Mouse (Mus musculus) liver, adult 2 months (tissue): ENCODE data around the gene Clip4. TPM values are rescaled to one million over a fixed set of nuclear protein-coding genes. Genes with fewer than 3 reads are reported as not detected.

Experiments
- DNase-seq: peaks from one replicate; pipeline ENCODE4 v3.0.0-alpha.2; 2011; ENCODE audit warnings: low read depth, low spot score; ENCODE audit errors: extremely low read depth
- H3K27ac ChIP-seq: fragments of 200-500 bp; replicated peaks from 2 replicates; pipeline ENCODE4 v1.5.1; 2012; ENCODE audit warnings: low read depth, mild to moderate bottlenecking, control low read depth, inconsistent platforms, low read length; ENCODE audit not compliant: insufficient read depth
- H3K27me3 ChIP-seq: fragments of 200-500 bp; 2 replicates; pipeline ENCODE4 v1.6.1; 2012; ENCODE audit warnings: mild to moderate bottlenecking, moderate library complexity, low read length, inconsistent platforms; ENCODE audit not compliant: control insufficient read depth, insufficient read depth
- H3K36me3 ChIP-seq: fragments of 200-500 bp; 2 replicates; pipeline ENCODE4 v1.6.1; 2012; ENCODE audit warnings: low read length, inconsistent platforms; ENCODE audit not compliant: control insufficient read depth, insufficient read depth
- H3K4me1 ChIP-seq: fragments of 200-500 bp; 2 replicates; pipeline ENCODE4 v1.6.1; 2011; ENCODE audit warnings: low read length; ENCODE audit not compliant: control insufficient read depth, insufficient read depth
- H3K4me3 ChIP-seq: fragments of 200-500 bp; 2 replicates; pipeline ENCODE4 v1.5.1; 2011; ENCODE audit warnings: low read depth, mild to moderate bottlenecking, control low read depth, low read length, moderate library complexity; ENCODE audit not compliant: insufficient read depth
- H3K79me2 ChIP-seq: fragments of 200-500 bp; 2 replicates; pipeline ENCODE4 v1.6.1; 2012; ENCODE audit warnings: inconsistent platforms, mild to moderate bottlenecking, low read length, moderate library complexity; ENCODE audit not compliant: control insufficient read depth, insufficient read depth
- H3K9ac ChIP-seq: fragments of 200-500 bp; 2 replicates; pipeline ENCODE4 v1.6.1; 2012; ENCODE audit warnings: low read depth, mild to moderate bottlenecking, control low read depth, inconsistent platforms, low read length
- CTCF ChIP-seq: fragments of 200-500 bp; IDR thresholded peaks from 2 replicates; pipeline ENCODE4 v1.5.1; 2011; ENCODE audit warnings: low read depth, low read length, control low read depth
- POLR2A ChIP-seq: fragments of 200-500 bp; IDR thresholded peaks from 2 replicates; pipeline ENCODE4 v1.6.1; 2011; ENCODE audit warnings: low read length, control low read depth; ENCODE audit not compliant: insufficient read depth; ENCODE audit errors: extremely low read depth
- WGBS: fragments of 180-500 bp; shearing (Covaris S2); methylation state at CpG from one replicate; pipeline ENCODE4 v1.1.7; 2018; 5-methylcytosine and 5-hydroxymethylcytosine counted together
- polyA plus RNA-seq: library from polyadenylated mRNA; depleted of rRNA; stranded (reverse); fragments of >200 nt; gene quantifications from 2 replicates; pipeline ENCODE4 v1.2.3, GENCODE M21; 2012
- total RNA-seq: library from RNA; depleted of rRNA; stranded (reverse); fragments of >200 nt; gene quantifications from 2 replicates; pipeline ENCODE4 v1.2.3, GENCODE M21; 2014

Clip4 gene
- total and polyA plus RNA-seq, 2 experiments = 0.28 to 0.31 TPM

DNA sequence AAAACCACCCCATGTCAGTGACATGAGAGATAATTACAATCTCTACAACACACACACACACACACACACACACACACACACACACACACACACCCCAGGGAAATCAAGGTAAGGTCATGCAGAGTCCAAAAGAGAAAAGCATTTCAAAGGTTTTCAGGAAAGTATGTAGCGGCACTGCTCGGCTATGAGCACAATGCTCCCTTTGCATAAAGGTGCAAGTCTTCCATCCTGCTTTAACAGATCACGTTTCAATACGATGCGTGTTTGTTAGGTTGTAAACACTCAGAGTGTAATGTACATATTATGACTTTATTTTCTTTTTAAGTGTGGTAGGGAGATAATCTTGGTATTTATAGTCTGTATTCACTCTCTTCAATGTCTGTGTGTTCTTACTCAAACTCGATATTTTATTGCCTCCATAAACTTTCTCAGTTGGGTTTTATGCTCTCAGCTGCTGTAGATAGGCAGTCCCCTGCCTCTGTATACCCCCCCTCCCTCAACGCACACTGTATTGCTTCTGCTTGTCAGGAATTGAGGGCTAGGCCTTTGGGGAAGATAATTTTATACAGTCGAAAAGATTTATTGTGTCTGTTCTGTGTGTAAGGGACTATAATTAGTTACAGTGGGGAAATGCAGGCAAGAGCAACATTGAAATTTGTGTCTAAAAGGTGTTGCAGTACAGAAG is 55.5 kb downstream of the Clip4 start:
- Histone ChIP-seq H3K9ac (no peak overlapping the region), H3K4me3 (no peak overlapping the region), H3K27ac (no peak overlapping the region), H3K36me3 (no peaks in the 10 kb centered on the region), H3K79me2 (no peaks in the 10 kb centered on the region), H3K27me3 (no peaks in the 10 kb centered on the region), H3K4me1 (peaks cover 6% of the 10 kb centered on the region)
- WGBS = 91% methylated on average over 8 of the region's 8 CpGs
- TF ChIP-seq POLR2A (no peak), CTCF (no peak)
- no peak for DNase-seq

DNA sequence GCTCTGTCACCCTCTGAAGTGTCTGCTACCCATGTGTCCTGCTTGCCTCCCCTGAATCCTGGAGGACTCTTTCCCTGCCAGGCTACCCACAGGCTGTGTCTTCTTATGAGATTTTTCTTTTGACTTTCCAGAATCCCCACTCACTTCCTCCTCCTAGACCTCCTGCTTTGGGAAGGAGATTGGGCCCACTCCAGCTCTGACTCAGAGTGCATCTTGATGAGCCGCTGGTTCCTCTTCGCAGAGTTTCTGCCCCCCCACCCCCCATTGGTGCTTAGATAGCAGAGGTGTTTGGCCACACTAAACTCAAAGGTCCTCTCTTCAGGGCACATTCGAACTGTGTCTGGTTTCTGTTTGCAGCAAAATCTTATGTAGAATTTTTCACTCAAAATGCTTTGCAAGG is 58.3 kb downstream of the Clip4 start:
- no peaks in the 10 kb centered on the region for H3K27me3 ChIP-seq
- no peak for DNase-seq
- no peak overlapping the region for H3K27ac ChIP-seq
- no peak overlapping the region for H3K4me3 ChIP-seq
- no peaks in the 10 kb centered on the region for H3K36me3 ChIP-seq
- H3K9ac ChIP-seq = no peak overlapping the region
- H3K79me2 ChIP-seq = no peaks in the 10 kb centered on the region
- TF ChIP-seq CTCF (no peak), POLR2A (no peak)
- peaks cover 10% of the 10 kb centered on the region for H3K4me1 ChIP-seq
- 64% methylated on average over 3 of the region's 3 CpGs for WGBS

DNA sequence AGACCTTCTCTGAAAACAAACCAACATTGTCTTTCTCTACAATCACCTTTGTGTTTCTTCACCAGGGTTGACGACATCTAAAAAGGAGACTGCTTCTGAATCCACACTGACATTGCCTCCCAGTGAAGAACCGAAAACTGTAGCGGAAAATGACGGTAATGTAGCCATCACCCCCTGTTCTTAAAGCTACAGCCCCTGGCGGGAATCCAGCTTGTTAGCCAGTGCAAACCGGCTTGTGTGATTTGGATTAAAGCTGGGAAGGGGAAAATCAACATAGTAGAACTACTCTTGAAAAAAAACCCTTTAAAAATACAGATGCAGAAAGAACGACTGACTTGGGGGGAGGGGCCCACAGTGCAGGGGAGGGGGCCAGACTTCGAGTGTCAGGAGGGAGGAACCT is 59.4 kb downstream of the Clip4 start:
- peaks cover 10% of the 10 kb centered on the region for H3K4me1 ChIP-seq
- no peak overlapping the region for H3K9ac ChIP-seq
- no peak overlapping the region for H3K27ac ChIP-seq
- no peaks in the 10 kb centered on the region for H3K27me3 ChIP-seq
- H3K79me2 ChIP-seq = no peaks in the 10 kb centered on the region
- WGBS = 57% methylated on average over 8 of the region's 8 CpGs
- H3K4me3 ChIP-seq = no peak overlapping the region
- peak; percentile 11 for DNase-seq
- no peak for TF ChIP-seq CTCF
- no peak for TF ChIP-seq POLR2A
- H3K36me3 ChIP-seq = no peaks in the 10 kb centered on the region

DNA sequence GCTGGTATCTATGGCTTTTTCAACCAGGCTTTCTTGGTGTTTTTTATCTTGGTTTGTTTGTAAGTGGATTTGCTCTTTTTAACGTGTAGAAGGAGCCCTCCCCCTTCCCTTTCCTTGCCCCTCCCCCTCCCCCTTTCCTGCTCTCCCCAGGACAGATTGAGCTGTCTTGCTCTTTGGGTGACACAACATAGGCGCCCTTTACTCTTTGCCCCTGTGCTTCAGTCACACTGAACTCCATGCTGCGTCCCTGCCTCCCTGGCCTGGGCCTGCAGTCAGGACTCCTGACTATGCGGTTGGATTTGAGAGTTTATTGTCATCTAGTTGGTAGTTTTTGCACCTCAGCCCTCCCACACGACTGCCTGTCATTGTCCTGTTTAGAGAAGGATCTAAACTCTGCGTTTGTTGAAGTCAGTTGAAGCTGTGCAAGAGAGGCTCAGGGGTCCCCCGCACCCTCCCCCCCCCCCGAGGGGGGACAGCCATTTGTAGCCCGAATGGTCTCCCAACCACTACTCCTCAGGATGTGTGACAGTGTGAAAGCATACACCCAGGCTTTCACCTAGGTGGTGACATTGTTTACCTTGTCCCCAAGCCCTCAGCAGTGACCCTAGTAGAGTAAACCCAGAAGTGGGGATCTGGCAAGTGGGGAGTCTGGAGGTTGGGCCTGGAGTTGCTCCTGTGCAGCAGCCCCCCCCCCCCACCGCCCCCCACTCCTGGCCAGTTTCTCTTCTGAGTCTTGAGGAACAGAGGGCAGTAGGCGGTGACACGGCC is 60.6 kb downstream of the Clip4 start:
- Histone ChIP-seq H3K4me1 (peaks cover 10% of the 10 kb centered on the region), H3K4me3 (peak overlapping the region; percentile 6; the same call in 1 of the 2 replicates), H3K27me3 (no peaks in the 10 kb centered on the region), H3K79me2 (no peaks in the 10 kb centered on the region), H3K36me3 (no peaks in the 10 kb centered on the region), H3K9ac (no peak overlapping the region; the same call in 1 of the 2 replicates), H3K27ac (peak overlapping the region; percentile 34; the same call in 1 of the 2 replicates)
- no peak for TF ChIP-seq POLR2A
- TF ChIP-seq CTCF = no peak
- 28% methylated on average over 12 of the region's 12 CpGs for WGBS
- peak; percentile 82 for DNase-seq

DNA sequence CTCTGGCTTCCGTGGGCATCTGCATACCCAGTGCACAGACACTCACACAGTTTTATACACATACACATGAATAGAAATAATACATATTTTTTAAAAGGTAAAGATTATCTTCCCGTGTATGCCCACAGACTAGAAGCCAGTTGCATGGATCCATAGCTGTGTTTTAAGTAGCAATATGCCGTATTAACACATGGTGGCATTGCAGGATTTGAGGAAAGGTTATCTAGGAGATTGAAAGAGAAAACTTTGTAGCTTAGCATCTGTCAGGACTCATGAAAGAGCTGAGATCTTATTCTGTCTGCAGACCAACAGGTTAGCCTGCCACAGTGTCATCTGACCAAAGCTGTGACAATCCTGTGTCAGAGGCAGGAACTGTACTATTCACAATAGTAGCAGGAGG is 63.7 kb downstream of the Clip4 start:
- no peak overlapping the region for H3K9ac ChIP-seq
- H3K79me2 ChIP-seq = no peaks in the 10 kb centered on the region
- H3K27me3 ChIP-seq = no peaks in the 10 kb centered on the region
- TF ChIP-seq POLR2A = no peak
- no peak for TF ChIP-seq CTCF
- 86% methylated on average over 3 of the region's 3 CpGs for WGBS
- H3K27ac ChIP-seq = no peak overlapping the region
- DNase-seq = peak; percentile 11
- no peaks in the 10 kb centered on the region for H3K36me3 ChIP-seq
- no peak overlapping the region for H3K4me3 ChIP-seq
- H3K4me1 ChIP-seq = peaks cover 10% of the 10 kb centered on the region

DNA sequence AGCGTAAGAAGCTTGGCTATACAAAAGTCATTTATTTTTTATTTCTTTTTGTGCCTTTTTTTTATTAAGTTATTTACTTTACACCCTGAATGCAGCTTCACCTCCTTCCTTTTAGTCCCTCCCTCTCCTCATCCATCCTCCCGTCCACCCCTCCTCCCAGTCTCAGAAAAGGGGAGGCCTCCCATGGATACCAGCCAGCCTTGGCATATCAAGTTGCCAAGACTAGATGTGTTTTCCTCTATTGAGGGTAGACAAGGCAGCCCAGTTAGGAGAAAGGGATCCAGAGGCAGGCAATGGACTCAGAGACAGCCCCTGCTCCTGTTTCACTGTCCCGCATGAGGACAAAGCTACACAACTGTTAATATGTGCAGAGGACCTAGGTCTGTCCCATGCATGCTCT is 93.9 kb downstream of the Clip4 start:
- H3K4me1 ChIP-seq = no peaks in the 10 kb centered on the region
- TF ChIP-seq CTCF = no peak
- no peak for TF ChIP-seq POLR2A
- no peaks in the 10 kb centered on the region for H3K79me2 ChIP-seq
- no peaks in the 10 kb centered on the region for H3K27me3 ChIP-seq
- no peak overlapping the region for H3K4me3 ChIP-seq
- no peak overlapping the region for H3K9ac ChIP-seq
- WGBS = 93% methylated on average over 3 of the region's 3 CpGs
- no peak for DNase-seq
- H3K27ac ChIP-seq = no peak overlapping the region
- H3K36me3 ChIP-seq = no peaks in the 10 kb centered on the region
